Mouse (Mus musculus) lung, adult 2 months (tissue): Measurements from ENCODE around the gene Commd3.

Experiments used
- CTCF ChIP-seq: fragments of 200-500 bp; IDR thresholded peaks from 2 replicates; pipeline ENCODE4 v1.5.1; 2011; ENCODE audit warnings: mild to moderate bottlenecking, low read length, control low read depth; ENCODE audit not compliant: insufficient read depth
- POLR2A ChIP-seq: fragments of 200-500 bp; IDR thresholded peaks from 2 replicates; pipeline ENCODE4 v1.6.1; 2011; ENCODE audit warnings: low read depth, mild to moderate bottlenecking, control low read depth, low read length, borderline replicate concordance; ENCODE audit errors: extremely low read depth

- no peak for TF ChIP-seq CTCF
- peak; percentile 23; the same call in 1 of the 2 replicates for TF ChIP-seq POLR2A
Observed at GRCm38 (mm10) chr2:18675681-18676456, 3.7 kb downstream of the Commd3 start.
